Mouse (Mus musculus): Measurements from ENCODE around the gene Gpd1l.

DNA sequence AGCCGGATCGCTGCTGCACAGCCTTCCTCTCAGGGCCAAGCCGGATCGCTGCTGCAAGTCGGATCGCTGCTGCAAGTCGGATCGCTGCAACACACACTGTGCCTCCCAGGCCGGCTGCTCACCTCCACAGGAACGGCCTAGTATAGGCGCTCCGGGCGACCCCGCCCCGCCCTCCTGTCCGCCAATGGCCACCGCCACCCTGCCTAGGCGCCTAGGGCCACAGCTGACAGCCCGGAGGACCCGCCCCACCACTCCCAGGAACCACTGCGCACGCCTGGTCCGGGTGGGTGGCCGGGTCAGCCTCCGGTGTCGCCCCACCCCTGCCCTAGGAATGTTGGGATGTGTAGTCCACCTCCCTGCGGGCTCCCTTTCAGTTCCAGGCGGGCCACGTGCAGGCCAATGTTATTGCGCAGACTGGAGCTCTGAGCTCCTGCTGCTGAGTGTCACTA, at the start of gene Gpd1l:
- peak; percentile 97 for TF ChIP-seq POLR2A (IDR thresholded peaks at IDR 0.05; ENCODE audit: low read depth, low read length)
- TF ChIP-seq CTCF (IDR thresholded peaks at IDR 0.05; ENCODE audit: extremely low read depth, insufficient read length, insufficient replicate concordance, low read depth, low read length) = no peak
